Mouse (Mus musculus) embryonic fibroblast, embryonic 13.5 days (primary cell): Measurements from ENCODE around the gene Bcl2l14. TPM values are rescaled to one million over a fixed set of nuclear protein-coding genes. Genes with fewer than 3 reads are reported as not detected.

Source experiments
- H3K27ac ChIP-seq: 2 replicates; pipeline ENCODE4 v1.5.1; 2012; ENCODE audit warnings: low read length, control low read depth, inconsistent platforms; ENCODE audit not compliant: insufficient read depth
- H3K4me1 ChIP-seq: 2 replicates; pipeline ENCODE4 v1.6.1; 2011; ENCODE audit warnings: low read length; ENCODE audit not compliant: control insufficient read depth, insufficient read depth
- H3K4me3 ChIP-seq: 2 replicates; pipeline ENCODE4 v1.5.1; 2011; ENCODE audit warnings: mild to moderate bottlenecking, control low read depth, low read length; ENCODE audit not compliant: insufficient read depth
- CTCF ChIP-seq: IDR thresholded peaks from 2 replicates; pipeline ENCODE4 v1.5.1; 2011; ENCODE audit warnings: mild to moderate bottlenecking, control low read depth, low read length, moderate library complexity, borderline replicate concordance; ENCODE audit not compliant: insufficient read depth
- POLR2A ChIP-seq: IDR thresholded peaks from 2 replicates; pipeline ENCODE4 v1.6.1; 2011; ENCODE audit warnings: low read depth, mild to moderate bottlenecking, control low read depth, low read length, moderate library complexity
- polyA plus RNA-seq: library from polyadenylated mRNA; stranded (reverse); fragments of >200 nt; gene quantifications from 2 replicates; pipeline ENCODE4 v1.2.4, GENCODE M21; 2011; ENCODE audit warnings: low read depth; ENCODE audit not compliant: missing spikeins, insufficient read length

The Bcl2l14 gene
- polyA plus RNA-seq, 1 experiment, result not detected

DNA sequence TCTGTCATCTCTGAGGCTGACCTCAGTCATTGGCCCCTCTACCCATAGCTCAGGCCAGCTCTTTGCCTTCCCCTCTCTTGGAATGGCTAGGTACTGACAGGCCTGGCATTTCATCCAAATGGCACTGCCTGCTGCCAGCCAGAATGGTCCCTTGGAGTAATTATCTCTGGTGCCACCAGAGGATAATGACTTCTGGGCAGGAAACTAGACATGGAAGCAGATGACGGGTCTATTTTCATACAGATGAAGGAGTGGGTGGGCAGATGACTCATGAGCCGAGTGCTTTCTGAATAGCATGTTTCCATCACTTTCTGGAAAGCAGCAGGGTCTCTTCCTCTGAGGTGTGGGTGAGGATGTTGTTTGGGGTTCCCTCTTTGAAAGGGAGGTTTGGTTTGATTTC, 23.2 kb upstream of the Bcl2l14 start:
- TF ChIP-seq POLR2A (no peak), CTCF (no peak)
- Histone ChIP-seq H3K4me1 (no peaks in the 10 kb centered on the region), H3K27ac (no peak overlapping the region), H3K4me3 (no peak overlapping the region)

DNA sequence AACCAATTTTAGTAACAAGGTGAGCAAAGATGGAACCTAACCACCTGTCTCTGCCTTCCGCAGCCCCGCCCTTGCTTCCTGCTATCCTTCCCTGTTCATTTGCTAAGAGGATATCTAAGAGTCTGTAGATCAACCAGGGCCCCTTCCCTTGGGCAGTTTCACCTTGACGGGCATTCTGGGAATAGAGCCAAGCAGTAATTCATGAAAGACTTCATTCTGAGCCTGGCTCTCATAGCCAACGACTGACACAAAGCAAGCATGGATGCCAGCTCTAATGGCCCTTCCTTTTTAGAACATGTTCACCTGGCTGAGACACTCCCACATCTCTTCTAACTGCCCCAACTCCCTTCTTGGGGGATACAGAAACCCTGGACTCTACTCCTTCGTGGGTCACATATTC, 18.9 kb upstream of the Bcl2l14 start:
- Histone ChIP-seq H3K4me1 (no peaks in the 10 kb centered on the region), H3K27ac (no peak overlapping the region), H3K4me3 (no peak overlapping the region)
- no peak for TF ChIP-seq POLR2A
- TF ChIP-seq CTCF, result no peak

DNA sequence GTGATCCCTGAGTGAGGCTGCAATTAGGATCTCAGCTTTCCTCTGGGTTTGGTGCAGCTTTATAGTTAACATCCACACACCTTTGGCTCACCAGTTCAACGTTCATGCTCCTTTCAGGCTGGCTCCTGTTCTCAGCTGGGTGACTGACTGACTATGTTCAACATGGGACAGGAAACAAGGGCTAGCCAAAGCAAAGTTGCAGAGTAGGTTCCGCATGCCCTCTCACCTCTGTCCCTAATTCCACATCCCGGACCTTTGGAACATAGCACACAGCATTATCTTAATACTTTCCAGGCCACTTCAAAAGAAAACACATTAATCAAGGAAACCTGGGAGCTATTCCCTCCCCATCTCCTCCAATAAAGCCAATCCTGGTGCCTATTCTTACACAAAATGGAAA, 18.3 kb upstream of the Bcl2l14 start:
- Histone ChIP-seq H3K27ac (no peak overlapping the region), H3K4me3 (no peak overlapping the region), H3K4me1 (no peaks in the 10 kb centered on the region)
- TF ChIP-seq POLR2A (no peak), CTCF (no peak)

DNA sequence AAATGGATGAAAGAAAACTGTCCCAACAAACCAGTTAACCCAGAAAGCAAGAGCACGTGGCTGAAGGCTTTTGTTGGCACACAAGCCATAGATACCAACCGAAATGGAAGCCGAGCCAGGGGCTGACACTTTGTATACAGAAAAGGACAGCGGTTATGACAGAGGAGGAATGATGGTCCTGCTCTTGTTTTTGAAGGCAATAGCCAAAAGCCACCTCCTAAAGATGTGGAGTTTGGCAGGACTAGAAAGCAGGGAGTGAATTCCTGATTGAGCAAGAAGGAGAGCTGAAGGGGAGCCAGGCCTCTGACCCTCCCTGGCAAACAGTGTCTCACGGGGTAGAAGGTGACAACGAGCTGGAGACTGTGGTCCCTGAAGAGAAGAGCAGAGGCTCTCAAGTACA, 14.7 kb upstream of the Bcl2l14 start:
- TF ChIP-seq POLR2A (no peak), CTCF (no peak)
- Histone ChIP-seq H3K27ac (no peak overlapping the region), H3K4me3 (no peak overlapping the region), H3K4me1 (no peaks in the 10 kb centered on the region)

DNA sequence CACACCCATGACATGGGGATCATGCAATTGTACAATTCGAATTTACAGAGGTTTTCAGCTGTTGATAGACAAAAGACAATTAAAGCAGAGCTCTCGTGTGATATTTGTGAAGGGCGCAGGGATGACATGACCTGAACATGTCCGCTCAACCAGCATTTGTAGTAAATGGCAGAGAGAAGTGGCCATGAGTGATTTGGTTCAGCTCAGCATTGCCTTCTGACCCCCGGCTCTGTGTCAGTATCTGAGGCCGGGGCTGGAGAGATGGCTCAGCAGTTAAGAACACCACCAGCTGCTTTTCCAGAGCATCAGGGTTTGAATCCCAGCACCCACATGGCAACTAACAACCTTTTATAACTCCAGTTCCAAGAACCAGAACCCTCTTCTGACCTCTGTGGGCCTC, 10.2 kb upstream of the Bcl2l14 start:
- Histone ChIP-seq H3K27ac (no peak overlapping the region), H3K4me3 (no peak overlapping the region), H3K4me1 (no peaks in the 10 kb centered on the region)
- no peak for TF ChIP-seq CTCF
- TF ChIP-seq POLR2A, result no peak

DNA sequence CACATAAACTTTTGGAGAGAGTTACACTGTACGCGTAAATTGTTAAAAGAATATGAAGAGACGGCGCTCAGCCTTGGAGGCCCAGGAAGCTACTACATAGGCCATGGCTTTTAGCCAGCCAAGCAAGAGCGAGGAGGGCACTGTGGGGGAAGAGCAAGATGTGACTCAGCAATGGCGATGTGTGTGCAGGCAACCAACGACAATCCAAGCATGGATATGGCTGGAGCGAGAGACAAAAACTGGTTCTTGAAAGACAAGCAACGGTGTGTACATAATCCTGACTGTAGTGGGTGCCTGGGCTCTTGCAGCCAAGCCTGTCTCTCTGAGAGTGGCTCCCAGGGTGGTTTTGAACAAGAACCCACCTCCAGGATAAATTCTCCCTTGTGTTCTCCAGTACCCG, 8.7 kb upstream of the Bcl2l14 start:
- TF ChIP-seq CTCF, result no peak

DNA sequence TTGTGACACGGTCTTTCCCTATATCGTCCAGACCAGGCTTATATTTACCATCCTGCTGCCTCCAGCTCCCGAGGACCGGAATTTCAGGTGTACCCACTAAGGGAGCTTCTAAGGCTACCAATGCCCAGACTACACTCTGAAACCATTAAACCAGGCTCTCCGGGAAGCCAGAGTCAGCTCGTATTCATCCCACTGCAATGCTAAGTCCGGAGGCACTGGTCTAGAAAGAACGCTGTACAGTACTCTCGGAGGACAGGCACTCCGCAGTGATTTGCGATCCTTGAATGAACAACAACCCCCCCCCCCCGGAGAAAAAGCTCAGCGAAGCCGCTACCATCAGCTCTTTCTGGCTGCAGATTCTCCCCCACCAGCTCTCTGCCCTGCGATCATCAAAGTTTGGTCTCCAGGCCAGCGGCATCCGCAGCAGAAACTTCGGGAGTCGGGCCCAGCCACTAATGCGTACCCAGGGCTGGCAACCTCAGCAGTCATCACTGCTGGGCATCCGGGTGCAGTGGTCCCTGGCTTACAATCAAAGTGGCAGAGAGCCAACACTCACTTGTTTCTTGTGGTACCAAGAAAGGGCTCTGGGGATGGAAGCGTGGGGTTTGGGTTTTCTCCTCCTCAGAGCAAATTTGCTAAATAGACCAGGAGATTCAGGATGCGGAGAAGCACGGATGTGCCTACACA, 7.6 kb upstream of the Bcl2l14 start:
- no peaks in the 10 kb centered on the region for H3K4me1 ChIP-seq
- no peak overlapping the region for H3K27ac ChIP-seq
- H3K4me3 ChIP-seq, result no peak overlapping the region
- TF ChIP-seq CTCF (no peak), POLR2A (no peak)

More for the DNA sequence above, 8.7 kb upstream of the Bcl2l14 start:
- H3K27ac ChIP-seq, result no peak overlapping the region
- H3K4me1 ChIP-seq, result no peaks in the 10 kb centered on the region
- H3K4me3 ChIP-seq, result no peak overlapping the region

DNA sequence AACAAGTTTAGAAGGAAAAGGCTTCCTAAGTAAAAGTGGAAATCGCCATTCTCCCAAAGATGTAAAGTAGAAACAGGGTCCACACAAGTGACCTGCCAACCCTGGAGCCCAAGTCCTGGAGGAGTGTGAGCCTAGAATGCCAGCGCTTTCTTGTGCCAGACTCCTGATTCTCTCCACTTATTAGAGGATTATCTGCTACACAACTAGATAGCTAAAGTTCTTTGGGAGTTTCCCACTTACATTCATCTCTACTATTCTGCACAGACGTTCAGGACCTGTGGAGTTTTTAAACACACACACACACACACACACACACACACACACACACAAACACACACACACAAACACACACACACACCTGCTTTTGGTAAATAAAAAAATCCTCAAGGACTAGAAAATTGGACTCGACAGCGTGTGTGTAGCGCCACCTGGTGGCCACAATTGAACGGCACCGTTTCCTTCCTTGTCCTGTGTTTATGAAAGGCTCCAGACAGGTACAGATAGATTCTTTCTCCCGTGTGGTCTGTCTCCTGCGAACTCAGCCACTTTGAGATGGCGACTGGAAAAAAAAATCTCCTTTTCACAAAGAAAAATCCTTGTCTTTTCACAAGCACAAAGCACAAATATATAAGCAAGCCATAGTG, 6.7 kb upstream of the Bcl2l14 start:
- no peak overlapping the region for H3K27ac ChIP-seq
- TF ChIP-seq POLR2A (no peak), CTCF (peak; percentile 88)
- no peak overlapping the region for H3K4me3 ChIP-seq
- H3K4me1 ChIP-seq, result no peaks in the 10 kb centered on the region

DNA sequence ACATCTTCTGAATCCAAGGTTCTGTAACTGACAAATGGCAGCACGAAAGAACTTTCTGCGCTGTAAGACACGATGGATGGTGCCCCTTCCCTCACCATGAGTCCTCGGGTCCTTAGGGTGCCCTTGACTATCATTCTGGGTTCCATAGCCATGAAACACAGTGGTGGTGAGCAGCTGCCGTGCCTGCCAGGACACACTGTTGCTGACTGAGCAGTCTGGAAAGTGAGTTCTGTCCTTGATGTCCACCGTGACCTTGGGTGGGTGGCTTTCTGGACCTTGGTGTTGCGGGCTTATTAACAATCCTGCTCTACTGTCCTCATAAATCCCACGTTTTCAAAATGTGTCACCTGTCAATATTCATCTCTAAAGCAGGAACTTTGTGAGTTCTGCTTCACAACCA, 6.2 kb upstream of the Bcl2l14 start:
- no peaks in the 10 kb centered on the region for H3K4me1 ChIP-seq
- no peak overlapping the region for H3K4me3 ChIP-seq
- H3K27ac ChIP-seq, result no peak overlapping the region
- no peak for TF ChIP-seq POLR2A
- no peak for TF ChIP-seq CTCF

DNA sequence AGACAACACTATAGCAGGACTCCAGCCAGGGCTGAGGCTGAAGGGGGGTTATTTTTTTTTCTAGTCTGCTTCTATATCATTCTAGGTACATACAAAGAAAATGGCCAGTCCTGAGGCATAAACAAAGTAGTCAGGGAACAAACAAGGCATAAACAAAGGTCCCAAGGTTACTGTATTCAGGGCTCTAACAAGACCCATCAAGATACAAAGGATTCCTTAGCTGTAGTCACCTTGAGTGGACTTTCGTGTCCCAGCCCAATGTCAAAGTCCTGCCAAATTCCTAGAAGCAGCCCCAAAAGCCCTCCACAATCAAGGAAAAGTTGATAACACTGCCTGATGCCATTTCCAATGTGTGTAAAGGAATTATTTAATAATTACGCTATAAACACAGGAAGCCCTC, 5.3 kb upstream of the Bcl2l14 start:
- no peak overlapping the region for H3K27ac ChIP-seq
- TF ChIP-seq POLR2A, result no peak
- no peak for TF ChIP-seq CTCF

More for the DNA sequence above, 5.3 kb upstream of the Bcl2l14 start:
- Histone ChIP-seq H3K4me3 (no peak overlapping the region), H3K4me1 (no peaks in the 10 kb centered on the region)
